ENCODE assay signal across 26 mouse cellular contexts in genomic region chr5:24757816-24758215, GRCm38 (mm10). TPM values are rescaled to one million over a fixed set of nuclear protein-coding genes. Genes with fewer than 3 reads are reported as not detected.
DNase-seq lines count a peak whose midpoint lies in the region; ATAC-seq and TF ChIP-seq lines count a peak whose summit lies in the region.
"Had no signal": no experiment of that assay in that cellular context is flagged by ENCODE, and none has a peak within 500 bp of the region (broad histone marks: within the 10 kb centered on the region; RNA-seq: fewer than 3 reads in every experiment).

TSS of gene Crygn (minus strand) at chr5:24758008.

- intact Hi-C loops in heart, postnatal 10 days (cut with DNase I), result no loop called here

- no peak for TF ChIP-seq EP300 in stomach, postnatal 0 days (optimal IDR thresholded peaks at IDR 0.05)

- H3K9me3 ChIP-seq in heart, embryonic 12.5 days (replicated peaks), result no peaks in the 10 kb centered on the region
- no peaks in the 10 kb centered on the region for H3K9me3 ChIP-seq in intestine, postnatal 0 days (ENCODE audit: control insufficient read depth)
- H3K9me3 ChIP-seq in stomach, postnatal 0 days (ENCODE audit: control insufficient read depth, low read length), result no peaks in the 10 kb centered on the region
- H3K9me3 ChIP-seq: liver, embryonic 15.5 days; midbrain, embryonic 12.5 days; neural tube, embryonic 15.5 days had no signal

- DNase-seq in heart, postnatal 10 days, result no peak
- peak; percentile 25 for DNase-seq in lung, postnatal 36 days
- DNase-seq in lung, postnatal 14 days, result no peak
- no peak for DNase-seq in stomach, postnatal 0 days (ENCODE audit: low spot score)
- no peak for DNase-seq in c-Kit-positive CD71-positive TER-119-positive erythroid progenitor cells, embryonic 14.5 days (ENCODE audit: low spot score)
- no peak for DNase-seq in cerebellum, adult 9-11 months
- DNase-seq: adrenal gland, postnatal 36 days; cerebellum, adult 9-10 months; forebrain, postnatal 0 days; heart, adult 18-20 months; kidney, adult 11 months; layer of hippocampus, postnatal 36 days; thymus, adult 18-20 months had no signal

- TF ChIP-seq CTCF in intestine, postnatal 0 days (IDR thresholded peaks at IDR 0.05; ENCODE audit: low read depth), result no peak
- TF ChIP-seq CTCF in stomach, postnatal 0 days (IDR thresholded peaks at IDR 0.05; ENCODE audit: low read depth), result no peak

- H3K4me3 ChIP-seq in heart, embryonic 12.5 days, result no peak within 1 kb of the TSS
- 0 out of 2 replicates have a peak within 1 kb of the TSS, but pooled peaks have one; percentile 7 for H3K4me3 ChIP-seq in intestine, postnatal 0 days (ENCODE audit: low read depth, low read length)
- no peak within 1 kb of the TSS for H3K4me3 ChIP-seq in stomach, postnatal 0 days (ENCODE audit: low read depth, low read length)
- H3K4me3 ChIP-seq: erythroblast, embryonic 14.5 days; liver, embryonic 15.5 days; midbrain, embryonic 12.5 days; myocyte; neural tube, embryonic 15.5 days had no signal

- H3K4me1 ChIP-seq in heart, embryonic 12.5 days (replicated peaks), result peaks cover 21% of the 10 kb centered on the region; the same call in 1 of the 2 replicates
- H3K4me1 ChIP-seq in intestine, postnatal 0 days (replicated peaks; ENCODE audit: control insufficient read depth, insufficient read depth, low read length), result no peaks in the 10 kb centered on the region; the same call in 1 of the 2 replicates
- H3K4me1 ChIP-seq in stomach, postnatal 0 days (replicated peaks; ENCODE audit: control insufficient read depth, insufficient read depth), result no peaks in the 10 kb centered on the region
- H3K4me1 ChIP-seq: liver, embryonic 15.5 days; midbrain, embryonic 12.5 days; neural tube, embryonic 15.5 days had no signal

- no peak within 1 kb of the TSS for H3K9ac ChIP-seq in heart, embryonic 12.5 days
- 0 out of 2 replicates have a peak within 1 kb of the TSS, but pooled peaks have one; percentile 22 for H3K9ac ChIP-seq in intestine, postnatal 0 days (ENCODE audit: low read depth, low read length)
- no peak within 1 kb of the TSS for H3K9ac ChIP-seq in stomach, postnatal 0 days (ENCODE audit: low read length)
- H3K9ac ChIP-seq: forebrain, postnatal 0 days; hindbrain, embryonic 14.5 days; liver, embryonic 15.5 days; midbrain, embryonic 12.5 days; neural tube, embryonic 15.5 days had no signal

- no peaks in the 10 kb centered on the region for H3K36me3 ChIP-seq in heart, embryonic 12.5 days
- no peaks in the 10 kb centered on the region for H3K36me3 ChIP-seq in intestine, postnatal 0 days (ENCODE audit: control insufficient read depth, insufficient read depth)
- no peaks in the 10 kb centered on the region for H3K36me3 ChIP-seq in stomach, postnatal 0 days (ENCODE audit: control insufficient read depth, insufficient read depth, low read length)
- H3K36me3 ChIP-seq: liver, embryonic 15.5 days; midbrain, embryonic 12.5 days; neural tube, embryonic 15.5 days had no signal

- no peak within 1 kb of the TSS for H3K27ac ChIP-seq in heart, embryonic 12.5 days (ENCODE audit: poor library complexity, severe bottlenecking)
- no peak within 1 kb of the TSS; the same call in 1 of the 2 replicates for H3K27ac ChIP-seq in intestine, postnatal 0 days (ENCODE audit: low read depth, low read length)
- H3K27ac ChIP-seq in stomach, postnatal 0 days (replicated peaks), result no peak within 1 kb of the TSS
- H3K27ac ChIP-seq: hindbrain, embryonic 14.5 days; liver, embryonic 15.5 days; macrophage; midbrain, embryonic 12.5 days; neural tube, embryonic 15.5 days had no signal

- 0 out of 2 replicates have a peak within 1 kb of the TSS, but pooled peaks have one; percentile 5 for H3K4me2 ChIP-seq in heart, embryonic 12.5 days
- H3K4me2 ChIP-seq in intestine, postnatal 0 days (replicated peaks; ENCODE audit: low read depth), result peak within 1 kb of the TSS; percentile 37
- no peak within 1 kb of the TSS for H3K4me2 ChIP-seq in stomach, postnatal 0 days (replicated peaks; ENCODE audit: low read depth)
- H3K4me2 ChIP-seq: hindbrain, embryonic 14.5 days; liver, embryonic 15.5 days; midbrain, embryonic 12.5 days; neural tube, embryonic 15.5 days had no signal

- peaks cover 4% of the 10 kb centered on the region; the same call in 1 of the 2 replicates for H3K27me3 ChIP-seq in heart, embryonic 12.5 days (replicated peaks)
- no peaks in the 10 kb centered on the region for H3K27me3 ChIP-seq in intestine, postnatal 0 days (replicated peaks; ENCODE audit: control insufficient read depth, insufficient read depth, low read length)
- no peaks in the 10 kb centered on the region for H3K27me3 ChIP-seq in stomach, postnatal 0 days (ENCODE audit: control insufficient read depth, insufficient read depth, low read length)
- H3K27me3 ChIP-seq: Patski had no signal

- WGBS in heart, embryonic 12.5 days, result 39% methylated on average over 18 of the region's 18 CpGs
- 71% methylated on average over 18 of the region's 18 CpGs for WGBS in intestine, postnatal 0 days
- 53% methylated on average over 18 of the region's 18 CpGs for WGBS in stomach, postnatal 0 days

- peak; percentile 51; the same call in 1 of the 2 replicates for ATAC-seq in heart, embryonic 12.5 days (ENCODE audit: insufficient number of reproducible peaks, low FRiP score)
- 0 out of 2 replicates have a peak, but pooled peaks have one; percentile 25 for ATAC-seq in intestine, postnatal 0 days
- 0 out of 2 replicates have a peak, but pooled peaks have one; percentile 32 for ATAC-seq in stomach, postnatal 0 days (ENCODE audit: low FRiP score, low TSS enrichment)
- ATAC-seq: forebrain, postnatal 0 days; Patski had no signal

RNA-seq across cellular contexts. Expression of gene Crygn, which starts in this region (rescaled TPM):
- 0.51 and 2.7 TPM in 2 replicates for polyA plus RNA-seq in heart, embryonic 12.5 days (2016; fragmentation: Nextera tagmentation; extraction: Ambion mirVana)
- not detected for total RNA-seq in heart, postnatal 10 days (2021)
- polyA plus RNA-seq in intestine, postnatal 0 days (2015; fragmentation: Nextera tagmentation; extraction: Ambion mirVana), result 7.3 and 8.1 TPM in 2 replicates
- polyA plus RNA-seq in stomach, postnatal 0 days (2015; fragmentation: Nextera tagmentation; extraction: Ambion mirVana), result 2.5 and 3.0 TPM in 2 replicates
- total RNA-seq: gastrocnemius, adult 8-10 months; heart, adult 18-20 months; left cerebral cortex, postnatal 25 days had no signal
- polyA plus RNA-seq: erythroblast, embryonic 14.5 days; liver, embryonic 15.5 days; macrophage; midbrain, embryonic 12.5 days; myocyte; Patski; small intestine, adult 2 months had no signal
